Mouse (Mus musculus): ENCODE results near the gene Ccdc149. TPM values are rescaled to one million over a fixed set of nuclear protein-coding genes. Genes with fewer than 3 reads are reported as not detected.

Gene Ccdc149
- polyA plus RNA-seq, 1 experiment from 2014 or later = 9.3 TPM

DNA sequence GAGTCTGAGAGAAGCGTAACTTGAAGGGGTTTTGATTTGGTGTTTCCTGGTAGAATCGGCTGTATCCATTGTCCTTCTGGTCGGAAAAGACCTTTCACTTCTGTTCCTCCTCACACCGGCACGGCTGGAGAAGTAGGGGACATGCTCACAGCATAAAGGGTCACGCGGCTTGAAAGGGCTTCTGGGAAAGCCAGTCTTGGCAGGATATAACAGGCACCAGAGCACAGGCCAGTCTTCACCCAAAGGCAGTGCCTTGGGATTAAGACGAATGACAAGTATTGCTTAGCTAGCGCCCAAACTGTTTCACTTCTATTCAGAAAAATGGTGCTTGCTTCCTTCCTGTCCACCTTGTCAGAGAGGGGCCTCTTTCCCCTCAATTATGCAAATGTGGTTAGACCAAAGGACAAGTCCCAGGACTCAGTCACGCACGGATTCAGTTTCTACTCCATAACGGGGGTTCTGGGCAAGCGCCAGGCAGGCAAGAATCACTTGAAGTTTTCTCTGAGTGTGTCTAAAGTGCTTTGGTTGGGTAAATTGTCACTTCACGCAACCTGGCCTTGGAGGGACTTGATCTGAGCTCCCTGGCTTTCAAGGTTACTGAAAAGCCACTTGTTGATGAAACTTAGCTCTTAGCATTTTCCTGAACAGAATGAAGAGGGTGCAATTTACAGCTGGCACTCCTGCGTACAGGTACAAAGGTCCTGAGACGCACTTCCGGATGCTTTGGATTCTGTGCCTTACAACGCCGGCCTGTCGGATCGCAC, 110.9 kb downstream of the Ccdc149 start:
- H3K27me3 ChIP-seq (ENCODE audit: control insufficient read depth, insufficient read depth, low read length) = peaks cover 3% of the 10 kb centered on the region; the same call in 1 of the 2 replicates
- H3K36me3 ChIP-seq (ENCODE audit: control insufficient read depth, insufficient read depth, low read length) = no peaks in the 10 kb centered on the region
- no peak overlapping the region for H3K4me3 ChIP-seq (replicated peaks; ENCODE audit: low read depth, low read length)
- WGBS = 51% methylated on average over 21 of the region's 21 CpGs
- ATAC-seq (ENCODE audit: low FRiP score, low TSS enrichment) (0 out of 2 replicates have a peak, but pooled peaks have one; percentile 54), DNase-seq (peak; percentile 49)
- H3K4me2 ChIP-seq (ENCODE audit: low read length) = peak overlapping the region; percentile 9; the same call in 1 of the 2 replicates
- no peaks in the 10 kb centered on the region for H3K9me3 ChIP-seq (ENCODE audit: control insufficient read depth, low read length)
- H3K9ac ChIP-seq (replicated peaks; ENCODE audit: low read length) = no peak overlapping the region
- no peak overlapping the region for H3K27ac ChIP-seq (replicated peaks; ENCODE audit: low read depth, low read length)
- peaks cover 9% of the 10 kb centered on the region for H3K4me1 ChIP-seq (ENCODE audit: control insufficient read depth, insufficient read depth, low read length)

DNA sequence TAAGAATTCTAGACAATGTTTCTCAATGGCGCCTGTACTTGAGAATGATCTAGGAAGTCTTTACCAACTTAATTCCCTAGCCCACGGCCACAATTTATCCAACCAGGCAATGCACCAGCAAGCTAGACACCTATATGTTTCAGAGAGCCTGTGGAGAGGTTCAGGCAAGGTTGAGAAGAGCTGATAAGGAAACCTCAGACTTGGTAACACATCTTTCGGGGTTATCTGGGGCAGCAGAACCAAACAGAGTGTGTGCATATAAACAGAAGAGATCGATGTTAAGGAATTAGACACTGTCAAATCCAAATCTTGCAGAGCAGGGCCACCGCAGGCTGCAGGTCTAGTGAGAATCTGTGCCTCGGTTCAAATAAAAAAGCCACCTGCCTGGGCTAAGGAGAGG, 113.2 kb downstream of the Ccdc149 start:
- ATAC-seq (ENCODE audit: low FRiP score, low TSS enrichment) (no peak), DNase-seq (no peak)
- Histone ChIP-seq H3K36me3 (ENCODE audit: control insufficient read depth, insufficient read depth, low read length) (no peaks in the 10 kb centered on the region), H3K27me3 (ENCODE audit: control insufficient read depth, insufficient read depth, low read length) (peaks cover 3% of the 10 kb centered on the region; the same call in 1 of the 2 replicates), H3K4me2 (ENCODE audit: low read length) (no peak overlapping the region), H3K4me3 (replicated peaks; ENCODE audit: low read depth, low read length) (no peak overlapping the region), H3K9me3 (ENCODE audit: control insufficient read depth, low read length) (no peaks in the 10 kb centered on the region), H3K4me1 (ENCODE audit: control insufficient read depth, insufficient read depth, low read length) (peaks cover under 1% of the 10 kb centered on the region), H3K27ac (replicated peaks; ENCODE audit: low read depth, low read length) (no peak overlapping the region), H3K9ac (replicated peaks; ENCODE audit: low read length) (no peak overlapping the region)
- WGBS = 92% methylated on average over 6 of the region's 6 CpGs

DNA sequence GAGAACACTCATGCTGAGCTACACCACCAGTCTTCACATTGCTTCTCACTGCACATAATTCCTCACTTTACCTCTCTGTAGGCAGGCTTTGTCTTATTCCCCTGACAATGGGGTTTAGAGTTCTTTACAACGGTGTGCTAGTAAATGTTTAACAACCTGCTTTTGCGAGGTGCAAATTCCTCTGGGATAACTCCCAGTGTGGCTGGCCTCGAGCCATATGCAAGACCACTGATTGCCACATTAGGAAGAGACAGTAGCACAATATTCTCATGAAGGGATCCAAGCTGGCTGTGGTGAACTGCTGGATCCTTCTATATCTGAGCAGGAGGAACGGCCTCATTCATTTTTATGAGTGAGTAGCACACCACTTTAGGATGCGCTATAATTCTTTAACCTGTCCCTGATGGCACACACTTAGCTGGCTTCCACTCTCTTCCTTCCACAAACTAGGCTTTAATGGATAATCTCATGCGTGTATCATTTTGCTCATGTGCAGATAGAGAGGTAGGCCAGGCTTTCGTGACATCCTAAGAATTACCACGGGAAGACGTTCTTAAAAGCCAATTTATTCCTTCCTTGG, 114.1 kb downstream of the Ccdc149 start:
- WGBS = 64% methylated on average over 9 of the region's 9 CpGs
- H3K27ac ChIP-seq (replicated peaks; ENCODE audit: low read depth, low read length) = no peak overlapping the region
- no peaks in the 10 kb centered on the region for H3K36me3 ChIP-seq (ENCODE audit: control insufficient read depth, insufficient read depth, low read length)
- H3K4me2 ChIP-seq (ENCODE audit: low read length) = no peak overlapping the region
- H3K9ac ChIP-seq (replicated peaks; ENCODE audit: low read length) = no peak overlapping the region
- ATAC-seq (ENCODE audit: low FRiP score, low TSS enrichment) = no peak
- no peak for DNase-seq
- H3K27me3 ChIP-seq (ENCODE audit: control insufficient read depth, insufficient read depth, low read length) = peaks cover 3% of the 10 kb centered on the region; the same call in 1 of the 2 replicates
- no peaks in the 10 kb centered on the region for H3K4me1 ChIP-seq (ENCODE audit: control insufficient read depth, insufficient read depth, low read length)
- H3K4me3 ChIP-seq (replicated peaks; ENCODE audit: low read depth, low read length) = no peak overlapping the region
- no peaks in the 10 kb centered on the region for H3K9me3 ChIP-seq (ENCODE audit: control insufficient read depth, low read length)

DNA sequence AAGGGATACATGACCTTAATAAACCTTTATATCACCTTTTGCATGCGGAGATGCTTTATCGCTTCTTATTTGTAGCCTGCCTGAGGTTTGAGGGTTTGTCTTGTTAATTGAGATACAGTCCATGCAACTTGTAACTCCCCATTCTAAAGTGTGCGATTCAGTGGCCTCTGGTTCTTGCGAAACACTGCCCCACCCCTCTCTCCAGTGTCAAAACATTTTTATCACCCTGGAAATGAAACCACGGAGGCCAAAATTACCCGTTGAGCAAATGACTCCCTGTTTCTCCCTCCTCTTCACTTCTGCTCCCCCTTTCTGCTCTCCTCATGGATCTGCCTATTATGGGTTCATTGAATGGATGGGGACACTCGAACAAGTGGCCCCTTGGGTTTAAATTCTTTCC, 115.7 kb downstream of the Ccdc149 start:
- Histone ChIP-seq H3K9me3 (ENCODE audit: control insufficient read depth, low read length) (no peaks in the 10 kb centered on the region), H3K4me1 (ENCODE audit: control insufficient read depth, insufficient read depth, low read length) (no peaks in the 10 kb centered on the region), H3K27ac (replicated peaks; ENCODE audit: low read depth, low read length) (no peak overlapping the region), H3K4me2 (ENCODE audit: low read length) (no peak overlapping the region), H3K4me3 (replicated peaks; ENCODE audit: low read depth, low read length) (no peak overlapping the region), H3K9ac (replicated peaks; ENCODE audit: low read length) (no peak overlapping the region), H3K36me3 (ENCODE audit: control insufficient read depth, insufficient read depth, low read length) (no peaks in the 10 kb centered on the region), H3K27me3 (ENCODE audit: control insufficient read depth, insufficient read depth, low read length) (peaks cover 3% of the 10 kb centered on the region; the same call in 1 of the 2 replicates)
- DNase-seq (no peak), ATAC-seq (ENCODE audit: low FRiP score, low TSS enrichment) (no peak)
- WGBS = 89% methylated on average over 7 of the region's 7 CpGs

DNA sequence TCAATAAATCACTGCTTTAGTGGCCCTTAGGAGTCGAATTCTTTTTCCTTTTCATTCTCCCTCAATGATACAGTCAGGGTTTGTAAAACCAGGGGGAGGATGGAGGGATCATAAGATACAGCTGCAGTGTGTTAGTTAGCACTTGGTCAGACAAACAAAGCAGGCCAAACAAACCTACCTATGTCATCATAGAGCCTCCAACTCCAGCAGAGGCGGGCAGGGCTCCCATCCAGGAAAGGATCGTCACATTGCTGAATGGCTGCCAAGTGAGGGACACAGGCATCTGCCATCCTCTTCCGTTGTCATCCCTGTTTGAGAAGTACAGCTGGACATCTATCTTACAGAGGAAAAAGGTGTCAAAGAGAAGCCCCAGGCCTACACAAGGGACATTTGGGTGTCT, 116.9 kb downstream of the Ccdc149 start:
- WGBS = 89% methylated on average over 4 of the region's 4 CpGs
- DNase-seq (no peak), ATAC-seq (ENCODE audit: low FRiP score, low TSS enrichment) (no peak)

DNA sequence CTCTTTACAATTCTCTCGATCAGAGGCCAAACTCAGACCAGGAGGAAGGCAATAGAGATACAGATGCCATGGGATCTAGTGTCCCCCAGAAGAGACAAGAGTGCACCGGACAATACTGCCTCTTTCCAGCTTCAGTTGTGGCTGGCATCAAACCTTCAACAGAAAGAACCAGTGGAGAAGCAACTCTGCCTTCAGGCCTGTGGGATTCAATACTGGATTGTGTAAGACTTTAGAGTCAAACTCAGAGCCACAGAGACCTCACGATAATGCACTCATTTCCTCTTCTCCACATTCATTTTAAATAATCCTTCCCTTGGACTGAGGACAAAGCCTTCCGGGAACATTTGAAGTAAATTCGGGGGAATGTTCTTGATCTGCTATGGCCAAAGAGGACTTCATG, 118.6 kb downstream of the Ccdc149 start:
- DNase-seq (no peak), ATAC-seq (ENCODE audit: low FRiP score, low TSS enrichment) (no peak)
- Histone ChIP-seq H3K9ac (replicated peaks; ENCODE audit: low read length) (no peak overlapping the region), H3K4me3 (replicated peaks; ENCODE audit: low read depth, low read length) (no peak overlapping the region), H3K9me3 (ENCODE audit: control insufficient read depth, low read length) (no peaks in the 10 kb centered on the region), H3K4me1 (ENCODE audit: control insufficient read depth, insufficient read depth, low read length) (no peaks in the 10 kb centered on the region), H3K27me3 (ENCODE audit: control insufficient read depth, insufficient read depth, low read length) (no peaks in the 10 kb centered on the region), H3K36me3 (ENCODE audit: control insufficient read depth, insufficient read depth, low read length) (no peaks in the 10 kb centered on the region), H3K4me2 (ENCODE audit: low read length) (no peak overlapping the region), H3K27ac (replicated peaks; ENCODE audit: low read depth, low read length) (no peak overlapping the region)
- WGBS = 92% methylated on average over 5 of the region's 5 CpGs

More for the DNA sequence above, 116.9 kb downstream of the Ccdc149 start:
- H3K9ac ChIP-seq (replicated peaks; ENCODE audit: low read length) = no peak overlapping the region
- no peak overlapping the region for H3K4me3 ChIP-seq (replicated peaks; ENCODE audit: low read depth, low read length)
- no peaks in the 10 kb centered on the region for H3K27me3 ChIP-seq (ENCODE audit: control insufficient read depth, insufficient read depth, low read length)
- no peak overlapping the region for H3K4me2 ChIP-seq (ENCODE audit: low read length)
- H3K4me1 ChIP-seq (ENCODE audit: control insufficient read depth, insufficient read depth, low read length) = no peaks in the 10 kb centered on the region
- H3K27ac ChIP-seq (replicated peaks; ENCODE audit: low read depth, low read length) = no peak overlapping the region
- H3K36me3 ChIP-seq (ENCODE audit: control insufficient read depth, insufficient read depth, low read length) = no peaks in the 10 kb centered on the region
- H3K9me3 ChIP-seq (ENCODE audit: control insufficient read depth, low read length) = no peaks in the 10 kb centered on the region

DNA sequence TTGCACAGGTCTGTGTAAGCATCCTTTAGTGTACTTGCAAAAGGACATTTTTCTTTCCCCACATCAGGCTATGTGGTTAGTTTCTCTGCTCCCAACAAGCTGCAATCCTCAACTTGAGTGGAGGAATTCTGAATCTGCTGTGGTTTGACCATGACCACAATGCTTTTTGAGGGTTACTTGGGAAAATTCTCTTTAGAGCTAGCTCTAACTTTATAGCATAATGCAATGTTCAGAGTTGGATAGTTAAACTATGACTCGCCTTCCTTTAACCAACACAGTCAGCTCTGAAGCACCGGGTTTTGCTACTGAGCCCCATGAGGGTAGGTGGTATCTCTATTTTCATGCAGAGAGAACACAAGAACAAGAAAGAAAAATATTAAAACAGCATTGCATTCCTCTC, 119.8 kb downstream of the Ccdc149 start:
- no peak overlapping the region for H3K9ac ChIP-seq (replicated peaks; ENCODE audit: low read length)
- 94% methylated on average over 2 of the region's 2 CpGs for WGBS
- H3K36me3 ChIP-seq (ENCODE audit: control insufficient read depth, insufficient read depth, low read length) = no peaks in the 10 kb centered on the region
- H3K27ac ChIP-seq (replicated peaks; ENCODE audit: low read depth, low read length) = no peak overlapping the region
- ATAC-seq (ENCODE audit: low FRiP score, low TSS enrichment) (no peak), DNase-seq (no peak)
- no peaks in the 10 kb centered on the region for H3K27me3 ChIP-seq (ENCODE audit: control insufficient read depth, insufficient read depth, low read length)
- no peak overlapping the region for H3K4me2 ChIP-seq (ENCODE audit: low read length)
- H3K9me3 ChIP-seq (ENCODE audit: control insufficient read depth, low read length) = no peaks in the 10 kb centered on the region
- H3K4me3 ChIP-seq (replicated peaks; ENCODE audit: low read depth, low read length) = no peak overlapping the region
- no peaks in the 10 kb centered on the region for H3K4me1 ChIP-seq (ENCODE audit: control insufficient read depth, insufficient read depth, low read length)

DNA sequence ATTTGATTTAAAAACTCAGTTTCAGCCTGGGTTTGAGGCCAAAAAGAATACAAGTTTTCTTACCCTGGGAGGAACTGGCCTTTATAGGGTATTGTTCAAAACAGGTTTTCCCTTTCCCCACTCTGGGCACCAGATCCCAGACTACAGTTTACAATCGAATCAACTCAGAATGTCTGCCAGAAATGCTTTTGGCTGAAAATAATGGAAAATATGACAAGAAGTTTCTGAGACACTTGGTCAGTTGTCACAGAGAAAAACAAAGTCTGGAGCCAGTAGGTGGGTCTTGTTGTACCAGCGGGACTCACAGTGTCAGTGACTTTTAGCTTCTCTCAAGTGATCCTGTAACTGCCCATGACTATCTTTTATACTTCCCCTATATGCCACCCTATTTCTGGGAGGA, 120.9 kb downstream of the Ccdc149 start:
- Histone ChIP-seq H3K9ac (replicated peaks; ENCODE audit: low read length) (no peak overlapping the region), H3K4me2 (ENCODE audit: low read length) (no peak overlapping the region), H3K4me3 (replicated peaks; ENCODE audit: low read depth, low read length) (no peak overlapping the region), H3K27ac (replicated peaks; ENCODE audit: low read depth, low read length) (no peak overlapping the region), H3K36me3 (ENCODE audit: control insufficient read depth, insufficient read depth, low read length) (no peaks in the 10 kb centered on the region), H3K4me1 (ENCODE audit: control insufficient read depth, insufficient read depth, low read length) (no peaks in the 10 kb centered on the region), H3K9me3 (ENCODE audit: control insufficient read depth, low read length) (no peaks in the 10 kb centered on the region), H3K27me3 (ENCODE audit: control insufficient read depth, insufficient read depth, low read length) (no peaks in the 10 kb centered on the region)
- DNase-seq (no peak), ATAC-seq (ENCODE audit: low FRiP score, low TSS enrichment) (no peak)
- WGBS = 93% methylated on average over 2 of the region's 2 CpGs

DNA sequence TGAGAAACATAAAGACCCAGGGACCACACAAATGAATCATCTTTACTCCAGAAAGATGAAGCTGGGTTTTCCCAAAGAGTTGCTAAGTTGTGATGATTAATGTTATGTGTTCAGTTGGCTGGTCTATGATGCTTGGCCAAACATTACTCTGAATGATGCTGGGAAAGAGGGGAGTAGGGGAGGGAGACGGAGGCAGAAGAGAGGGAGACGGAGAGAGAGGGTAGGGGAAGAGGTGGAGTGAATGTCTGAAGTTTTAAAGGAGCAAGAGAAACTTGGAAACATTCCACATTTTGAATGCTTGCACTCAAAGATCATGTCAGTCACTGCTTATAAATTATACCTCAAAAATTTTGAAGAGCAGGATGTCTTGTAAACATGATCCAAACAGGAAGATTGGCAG, 124.4 kb downstream of the Ccdc149 start:
- ATAC-seq (ENCODE audit: low FRiP score, low TSS enrichment) = no peak
- 78% methylated on average over 2 of the region's 2 CpGs for WGBS
- H3K4me2 ChIP-seq (ENCODE audit: low read length) = no peak overlapping the region

More for the DNA sequence above, 124.4 kb downstream of the Ccdc149 start:
- H3K36me3 ChIP-seq (ENCODE audit: control insufficient read depth, insufficient read depth, low read length) = no peaks in the 10 kb centered on the region
- no peaks in the 10 kb centered on the region for H3K4me1 ChIP-seq (ENCODE audit: control insufficient read depth, insufficient read depth, low read length)
- no peak for DNase-seq
- no peaks in the 10 kb centered on the region for H3K27me3 ChIP-seq (ENCODE audit: control insufficient read depth, insufficient read depth, low read length)
- H3K9ac ChIP-seq (replicated peaks; ENCODE audit: low read length) = no peak overlapping the region
- H3K9me3 ChIP-seq (ENCODE audit: control insufficient read depth, low read length) = no peaks in the 10 kb centered on the region
- no peak overlapping the region for H3K4me3 ChIP-seq (replicated peaks; ENCODE audit: low read depth, low read length)
- no peak overlapping the region for H3K27ac ChIP-seq (replicated peaks; ENCODE audit: low read depth, low read length)

Data from midbrain, embryonic 14.5 days (tissue).